Mouse (Mus musculus) liver, embryonic 15.5 days (tissue): Measurements from ENCODE around the gene Rab28. TPM values are rescaled to one million over a fixed set of nuclear protein-coding genes. Genes with fewer than 3 reads are reported as not detected.

Experiments used
- ATAC-seq: fragments of 200-750 bp; cut with Nextera tagmentation; 2 replicates; pipeline ENCODE4 v1.8.0; 2017; ENCODE audit warnings: moderate number of reproducible peaks, mild to moderate bottlenecking, moderate library complexity; ENCODE audit not compliant: insufficient read depth
- H3K27ac ChIP-seq: fragments of 300-500 bp; sonication (generic); replicated peaks from 2 replicates; pipeline ENCODE4 v1.5.1; 2015; ENCODE audit warnings: mild to moderate bottlenecking, inconsistent platforms
- H3K27me3 ChIP-seq: fragments of 300-500 bp; sonication (generic); 2 replicates; pipeline ENCODE4 v1.6.1; 2015; ENCODE audit warnings: mild to moderate bottlenecking, inconsistent platforms
- H3K36me3 ChIP-seq: fragments of 300-500 bp; sonication (generic); replicated peaks from 2 replicates; pipeline ENCODE4 v1.6.1; 2015; ENCODE audit warnings: moderate library complexity, mild to moderate bottlenecking, inconsistent platforms
- H3K4me1 ChIP-seq: fragments of 300-500 bp; sonication (generic); replicated peaks from 2 replicates; pipeline ENCODE4 v1.6.1; 2015; ENCODE audit warnings: inconsistent platforms
- H3K4me2 ChIP-seq: fragments of 300-500 bp; sonication (generic); 2 replicates; pipeline ENCODE4 v1.6.1; 2015; ENCODE audit warnings: moderate library complexity, mild to moderate bottlenecking, inconsistent platforms
- H3K4me3 ChIP-seq: fragments of 300-500 bp; sonication (generic); replicated peaks from 2 replicates; pipeline ENCODE4 v1.5.1; 2015; ENCODE audit warnings: mild to moderate bottlenecking, inconsistent platforms
- H3K9ac ChIP-seq: fragments of 300-500 bp; sonication (generic); 2 replicates; pipeline ENCODE4 v1.6.1; 2015; ENCODE audit warnings: moderate library complexity, mild to moderate bottlenecking, inconsistent platforms
- H3K9me3 ChIP-seq: fragments of 300-500 bp; sonication (generic); replicated peaks from 2 replicates; pipeline ENCODE4 v1.6.1; 2016; ENCODE audit warnings: inconsistent platforms
- WGBS: fragments of 180-500 bp; shearing (Covaris S2); methylation state at CpG from one replicate; pipeline ENCODE4 v1.1.7; 2015; ENCODE audit warnings: mixed read lengths; ENCODE audit not compliant: insufficient replicate concordance; 5-methylcytosine and 5-hydroxymethylcytosine counted together
- polyA plus RNA-seq: library from polyadenylated mRNA; unstranded; fragments of >200 nt; fragmentation: Nextera tagmentation; extraction: Ambion mirVana; gene quantifications from 2 replicates; pipeline ENCODE4 v1.2.1, GENCODE M21; 2015

Rab28 gene
- polyA plus RNA-seq, 1 experiment from 2014 or later: 18.6 TPM

- Histone ChIP-seq H3K4me2 (no peak overlapping the region), H3K9ac (no peak overlapping the region), H3K4me3 (no peak overlapping the region), H3K36me3 (0 out of 2 replicates have a peak, but pooled peaks cover 4% of the 10 kb centered on the region), H3K4me1 (no peaks in the 10 kb centered on the region), H3K27me3 (no peaks in the 10 kb centered on the region), H3K9me3 (no peaks in the 10 kb centered on the region), H3K27ac (no peak overlapping the region)
- whole genome bisulfite sequencing: 47% methylated on average over 7 of the region's 7 CpGs
- no peak for ATAC-seq
These were observed 82.4 kb downstream of the Rab28 start for GRCm38 (mm10) chr5:41625544-41625943.

GRCm38 (mm10) chr5:41621748-41622147 lies 86.2 kb downstream of the Rab28 start:
- Histone ChIP-seq H3K27me3 (no peaks in the 10 kb centered on the region), H3K9me3 (no peaks in the 10 kb centered on the region), H3K4me2 (no peak overlapping the region), H3K9ac (no peak overlapping the region), H3K36me3 (0 out of 2 replicates have a peak, but pooled peaks cover 4% of the 10 kb centered on the region), H3K4me1 (no peaks in the 10 kb centered on the region), H3K27ac (no peak overlapping the region), H3K4me3 (no peak overlapping the region)
- ATAC-seq: no peak
- WGBS: 58% methylated on average over 3 of the region's 3 CpGs

- WGBS: 12% methylated on average over 1 of the region's 1 CpGs
- no peak overlapping the region for H3K27ac ChIP-seq
- H3K4me1 ChIP-seq: no peaks in the 10 kb centered on the region
- ATAC-seq: no peak
- no peak overlapping the region for H3K4me3 ChIP-seq
- no peak overlapping the region for H3K4me2 ChIP-seq
- no peaks in the 10 kb centered on the region for H3K36me3 ChIP-seq
- no peaks in the 10 kb centered on the region for H3K9me3 ChIP-seq
- H3K27me3 ChIP-seq: no peaks in the 10 kb centered on the region
- H3K9ac ChIP-seq: no peak overlapping the region
These were observed 89.0 kb downstream of the Rab28 start for GRCm38 (mm10) chr5:41618966-41619365.

- Histone ChIP-seq H3K9me3 (no peaks in the 10 kb centered on the region), H3K4me3 (no peak overlapping the region), H3K4me1 (no peaks in the 10 kb centered on the region), H3K4me2 (no peak overlapping the region), H3K27me3 (no peaks in the 10 kb centered on the region), H3K27ac (no peak overlapping the region), H3K36me3 (no peaks in the 10 kb centered on the region), H3K9ac (no peak overlapping the region)
- no peak for ATAC-seq
- 36% methylated on average over 5 of the region's 5 CpGs for WGBS
These were observed 97.4 kb downstream of the Rab28 start for GRCm38 (mm10) chr5:41610447-41611030.

- Histone ChIP-seq H3K4me1 (no peaks in the 10 kb centered on the region), H3K27ac (no peak overlapping the region), H3K4me2 (no peak overlapping the region), H3K9me3 (no peaks in the 10 kb centered on the region), H3K4me3 (no peak overlapping the region), H3K36me3 (no peaks in the 10 kb centered on the region), H3K27me3 (no peaks in the 10 kb centered on the region), H3K9ac (no peak overlapping the region)
- WGBS: 74% methylated on average over 3 of the region's 3 CpGs
- ATAC-seq: no peak
These were observed 111.5 kb downstream of the Rab28 start for GRCm38 (mm10) chr5:41596242-41597117.

GRCm38 (mm10) chr5:41595199-41595598 lies 112.8 kb downstream of the Rab28 start:
- ATAC-seq: no peak
- H3K4me1 ChIP-seq: no peaks in the 10 kb centered on the region
- H3K36me3 ChIP-seq: no peaks in the 10 kb centered on the region
- no peak overlapping the region for H3K4me2 ChIP-seq
- H3K9ac ChIP-seq: no peak overlapping the region
- no peak overlapping the region for H3K4me3 ChIP-seq
- H3K27me3 ChIP-seq: no peaks in the 10 kb centered on the region
- no peak overlapping the region for H3K27ac ChIP-seq
- WGBS: 51% methylated on average over 3 of the region's 3 CpGs
- no peaks in the 10 kb centered on the region for H3K9me3 ChIP-seq

GRCm38 (mm10) chr5:41578051-41578450 lies 129.9 kb downstream of the Rab28 start:
- no peak overlapping the region for H3K27ac ChIP-seq
- no peaks in the 10 kb centered on the region for H3K4me1 ChIP-seq
- WGBS: 82% methylated on average over 2 of the region's 2 CpGs
- no peak overlapping the region for H3K9ac ChIP-seq
- H3K4me2 ChIP-seq: no peak overlapping the region
- no peak overlapping the region for H3K4me3 ChIP-seq
- ATAC-seq: no peak
- no peaks in the 10 kb centered on the region for H3K9me3 ChIP-seq
- H3K27me3 ChIP-seq: no peaks in the 10 kb centered on the region
- H3K36me3 ChIP-seq: no peaks in the 10 kb centered on the region

Other genes starting within 250 kb of the Rab28 start
- gene Nkx3-2, start 56.3 kb upstream of the Rab28 start, polyA plus RNA-seq: not detected in 2 replicates
- 8.4 and 8.7 TPM in 2 replicates for gene Bod1l, start 136.2 kb upstream of the Rab28 start, polyA plus RNA-seq